Mouse (Mus musculus) MEL-GATA-1-ER (cell line): ENCODE data around the gene Ghrh.
A peak's percentile ranks its signal among the peaks of the same experiment; 100 is the strongest.

Source experiments
- DNase-seq: peaks from one replicate; pipeline ENCODE4 v3.0.0-alpha.2; 2012; ENCODE audit warnings: low read depth; ENCODE audit errors: extremely low read depth

Gene Ghrh

DNA sequence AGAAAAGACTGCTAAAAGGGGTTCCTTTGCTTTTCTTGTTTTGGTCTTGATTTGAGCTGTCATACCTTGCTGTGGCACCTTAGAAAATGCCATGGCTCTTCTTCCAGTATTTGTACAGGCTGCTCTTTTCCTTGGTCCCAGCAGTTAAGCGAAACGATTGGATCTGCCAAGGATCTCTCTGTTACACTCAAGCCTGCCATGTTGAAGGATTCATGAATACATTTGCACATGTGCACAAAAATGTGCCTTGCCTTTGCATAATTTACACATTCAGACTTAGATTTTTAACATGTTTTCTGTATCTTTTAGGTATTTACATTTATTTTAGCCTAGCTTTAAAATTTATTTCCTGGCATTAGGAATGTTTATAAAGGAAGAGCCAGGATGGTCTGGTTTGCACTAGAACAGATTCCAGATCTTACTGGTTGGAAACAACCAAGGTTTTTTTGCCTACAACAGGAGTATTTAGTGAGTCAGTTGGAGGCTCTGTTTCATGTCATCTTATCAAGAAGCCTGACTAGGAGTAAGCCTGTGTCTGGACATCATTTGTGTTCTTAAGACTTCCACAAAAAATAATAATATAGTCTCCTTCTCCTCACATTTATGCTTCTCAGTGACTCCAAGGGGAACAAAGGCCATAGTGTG is 38.9 kb downstream of the Ghrh start:
- DNase-seq = no peak

DNA sequence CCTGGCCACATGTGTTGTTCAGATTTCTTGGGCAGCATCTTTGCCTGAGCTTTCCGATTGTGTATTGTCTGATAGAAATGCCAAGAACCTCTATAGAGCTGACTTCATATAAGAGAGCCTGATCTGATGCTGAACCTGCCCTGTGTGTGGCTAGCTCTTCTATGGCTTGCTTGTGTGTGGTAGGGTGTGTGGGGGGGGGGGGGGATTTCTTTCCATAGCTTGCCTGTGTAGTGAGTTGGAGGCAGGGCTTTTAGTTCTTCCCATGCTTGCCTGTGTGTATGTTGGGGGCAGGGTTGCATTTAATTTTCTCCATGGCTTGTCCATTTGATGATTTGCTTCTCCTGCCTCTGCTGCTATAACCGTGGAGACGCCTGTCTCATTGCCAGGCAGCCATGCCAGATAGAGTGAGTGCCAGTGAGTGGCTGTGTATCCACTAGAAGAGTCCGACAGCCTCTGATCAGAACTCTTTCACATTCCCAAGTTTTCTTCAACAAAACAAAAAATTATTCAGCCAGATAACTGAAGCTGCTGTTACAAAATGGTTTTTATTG is 39.5 kb downstream of the Ghrh start:
- DNase-seq = no peak

DNA sequence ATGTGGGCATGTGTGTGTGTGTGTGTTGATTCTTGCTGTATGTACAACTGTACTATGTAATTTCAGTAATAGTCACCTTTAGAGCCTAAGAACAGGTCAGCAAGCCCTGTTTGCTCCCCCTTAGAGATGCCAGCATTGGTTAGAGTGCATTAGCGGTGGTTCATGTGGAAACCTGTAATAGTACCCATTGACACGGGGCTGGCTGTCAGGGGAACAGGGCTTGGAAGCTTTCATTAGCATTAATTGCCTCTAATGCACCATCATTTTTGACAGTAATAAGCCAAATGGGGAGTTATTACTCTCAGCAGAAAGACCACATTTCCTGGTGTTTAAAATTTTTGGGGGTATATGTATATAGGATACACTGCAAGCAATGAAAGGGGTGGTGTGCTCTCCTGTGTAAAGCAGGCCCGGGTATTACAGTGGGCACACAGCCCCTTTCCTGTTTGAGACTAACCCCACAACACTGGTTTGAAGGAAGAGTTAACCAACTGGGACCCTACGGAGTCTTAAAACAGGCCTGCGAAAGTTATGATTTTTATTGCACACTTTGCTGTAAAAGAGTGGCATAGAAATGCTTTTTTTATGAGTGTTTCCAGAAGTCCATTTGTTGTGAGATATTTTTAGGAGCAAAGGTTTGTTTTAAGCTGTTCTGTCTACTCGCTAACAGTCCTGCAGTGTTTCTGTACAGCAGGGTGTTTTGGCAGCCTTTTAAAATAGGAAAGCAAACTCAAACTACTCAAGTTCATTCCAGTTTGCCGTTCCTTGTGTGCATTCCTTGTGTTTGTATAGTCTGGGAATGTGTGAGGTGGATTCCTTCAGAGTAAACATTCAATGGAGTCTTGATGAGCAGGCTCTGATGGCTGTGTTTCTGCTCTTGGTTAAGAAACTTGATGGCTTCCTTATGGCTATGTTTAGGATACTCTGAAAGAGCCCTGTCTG is 40.9 kb downstream of the Ghrh start:
- DNase-seq = no peak

DNA sequence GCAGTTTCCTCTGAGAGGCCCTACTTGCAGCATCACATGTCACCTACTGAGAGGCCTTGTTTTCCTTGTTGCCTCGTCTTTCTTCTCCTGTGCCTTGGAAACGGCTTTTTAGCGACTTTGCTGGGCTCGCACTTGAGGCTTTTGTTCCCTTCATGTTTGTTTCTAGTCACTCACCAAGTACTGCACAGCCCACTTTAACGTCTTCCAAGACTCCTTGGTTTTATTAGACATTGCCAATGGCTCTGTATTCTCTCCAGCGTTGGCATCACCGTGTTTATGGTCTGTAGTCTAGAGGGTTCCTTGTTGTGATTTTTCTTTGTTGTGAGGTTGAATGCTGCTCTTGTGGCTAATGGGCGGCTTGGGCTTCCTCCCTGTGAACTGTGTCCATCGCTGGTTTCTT is 44.2 kb downstream of the Ghrh start:
- DNase-seq = no peak

DNA sequence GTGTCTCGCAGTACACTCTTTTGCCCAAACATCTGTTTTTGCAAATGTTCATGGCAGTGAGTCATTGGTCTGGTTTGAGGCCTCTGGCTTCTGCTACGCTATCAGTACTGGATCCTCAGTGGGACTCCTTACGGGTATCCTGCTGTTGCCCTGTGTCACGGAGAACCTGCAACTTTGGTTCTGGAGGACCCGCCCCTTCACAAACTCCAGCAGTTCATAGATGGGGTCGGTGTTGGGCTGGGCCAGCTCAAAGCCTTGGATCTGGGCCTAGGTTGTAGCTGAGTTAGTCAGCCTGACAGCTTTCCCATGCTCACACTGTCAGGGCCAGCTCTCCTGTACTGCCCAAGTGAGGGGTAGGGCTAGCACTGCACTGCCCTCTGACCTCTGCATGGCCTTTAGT is 47.3 kb downstream of the Ghrh start:
- no peak for DNase-seq

DNA sequence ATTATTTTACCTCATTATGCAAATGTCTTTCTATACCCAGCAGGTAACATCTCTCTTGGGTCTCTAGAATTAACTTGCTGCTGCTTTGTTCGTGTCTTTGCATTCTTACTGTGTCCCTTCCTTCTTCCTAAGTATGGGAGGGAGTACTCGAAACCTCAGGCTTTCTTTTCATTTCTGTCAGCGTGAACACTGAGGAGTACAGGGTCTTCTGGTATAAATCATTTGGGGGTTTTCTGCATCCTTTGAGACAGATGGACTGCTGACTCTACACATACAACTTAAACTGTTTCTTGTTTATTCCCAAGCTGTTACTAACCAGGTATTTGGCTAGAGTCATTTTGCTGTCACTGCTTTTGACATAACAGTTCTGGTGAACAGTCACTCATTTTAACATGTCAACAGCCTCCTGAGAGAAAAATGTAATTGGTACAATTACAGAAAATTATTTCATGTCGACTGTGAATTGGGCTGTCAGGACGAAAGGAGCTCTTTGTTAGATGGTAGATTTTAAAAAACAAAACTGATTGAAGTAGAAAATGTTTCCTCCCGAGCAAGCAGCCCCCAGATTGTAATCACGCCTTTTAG is 51.1 kb downstream of the Ghrh start:
- no peak for DNase-seq

DNA sequence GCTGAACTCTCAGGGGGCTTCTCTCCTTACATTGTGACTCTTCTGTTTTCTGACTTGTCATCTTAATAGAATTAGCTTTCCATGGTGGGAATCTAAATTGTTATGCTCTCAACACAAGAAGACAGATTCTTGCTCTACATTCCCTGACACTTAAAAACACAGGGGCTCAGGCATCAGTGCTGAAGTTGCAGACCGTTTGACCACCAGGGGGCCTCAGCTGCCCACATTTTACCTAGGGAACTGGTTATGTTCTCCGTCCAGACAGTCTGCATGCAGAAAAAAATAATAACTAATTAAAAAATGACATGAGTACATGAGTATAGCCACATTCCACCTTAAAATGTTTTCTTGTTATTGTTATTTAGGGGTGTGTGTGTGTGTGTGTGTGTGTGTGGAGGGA is 55.2 kb downstream of the Ghrh start:
- DNase-seq = no peak

DNA sequence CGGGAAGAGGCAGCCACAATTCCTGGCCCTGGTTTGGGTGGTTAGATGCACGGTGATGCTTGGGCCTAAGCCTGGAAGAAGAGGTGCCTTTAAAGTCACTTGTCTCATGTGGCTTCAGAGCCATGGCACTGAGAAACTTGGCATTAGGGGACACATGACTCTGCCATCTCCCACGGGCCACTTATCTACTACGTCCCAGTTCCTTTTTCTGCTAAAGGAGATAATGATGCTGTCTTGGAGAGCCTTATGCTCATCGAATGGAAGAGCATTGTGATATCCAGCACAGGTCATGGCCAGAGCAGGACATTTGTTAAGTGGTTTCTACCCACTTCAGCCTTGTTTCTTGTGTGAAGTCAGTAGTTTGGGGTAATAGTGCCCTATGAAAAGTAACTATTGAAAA is 58.3 kb downstream of the Ghrh start:
- peak; percentile 26 for DNase-seq

DNA sequence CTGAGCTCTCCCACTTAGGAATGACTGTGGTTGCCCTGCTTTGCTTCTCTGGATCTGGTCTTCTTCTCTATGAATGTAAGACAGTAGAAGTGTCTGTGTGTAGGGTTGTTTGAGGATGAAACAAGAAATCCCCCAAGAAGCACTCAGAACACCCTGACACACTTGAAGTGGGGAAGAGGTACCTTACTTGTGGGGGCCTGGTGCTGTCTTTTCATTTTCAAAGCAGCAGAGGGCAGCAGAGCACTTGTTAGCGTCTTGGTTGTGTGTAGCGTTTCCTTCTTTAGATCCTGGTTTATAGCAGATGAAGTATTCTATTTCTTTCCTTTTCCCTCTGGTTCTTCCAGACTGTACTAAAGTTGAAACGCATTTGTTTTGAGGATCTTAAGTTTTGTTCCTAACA is 59.8 kb downstream of the Ghrh start:
- peak; percentile 16 for DNase-seq

DNA sequence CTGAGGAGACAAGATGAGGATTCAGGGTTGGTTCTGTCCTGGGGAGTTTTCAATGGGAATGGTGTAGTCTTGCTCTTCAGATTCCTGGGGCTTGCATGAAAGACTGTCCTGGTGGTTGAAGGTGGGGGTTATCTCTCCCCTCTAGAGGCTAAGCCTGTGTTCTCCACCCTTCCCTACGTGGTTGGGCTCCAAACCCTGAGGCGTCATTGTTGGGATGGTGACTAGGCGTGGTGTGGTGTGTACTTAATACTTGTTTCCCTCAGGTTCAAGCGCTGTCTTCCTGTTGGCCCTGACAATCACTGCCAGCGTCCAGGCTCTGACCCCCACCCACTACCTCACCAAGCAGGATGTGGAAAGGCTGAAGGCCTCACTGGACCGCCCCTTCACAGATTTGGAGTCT is 64.0 kb downstream of the Ghrh start:
- DNase-seq = no peak
